Mouse (Mus musculus) heart, postnatal 0 days (tissue): ENCODE measurements around the gene Elac2. TPM values are rescaled to one million over a fixed set of nuclear protein-coding genes. Genes with fewer than 3 reads are reported as not detected.

ENCODE experiments used
- ATAC-seq: fragments of 200-750 bp; cut with Nextera tagmentation; 2 replicates; pipeline ENCODE4 v1.8.0; 2017; ENCODE audit warnings: low read depth, moderate number of reproducible peaks, moderate library complexity; ENCODE audit not compliant: insufficient read depth
- DNase-seq: peaks from one replicate; pipeline ENCODE4 v3.0.0-alpha.2; 2016; ENCODE audit warnings: low spot score
- H3K27ac ChIP-seq: fragments of 300-500 bp; sonication (generic); 2 replicates; pipeline ENCODE4 v1.5.1; 2014; ENCODE audit warnings: low read depth, mild to moderate bottlenecking
- H3K27me3 ChIP-seq: fragments of 300-500 bp; sonication (generic); 2 replicates; pipeline ENCODE4 v1.6.1; 2014; ENCODE audit warnings: low read length, mixed read lengths; ENCODE audit not compliant: control insufficient read depth, insufficient read depth
- H3K36me3 ChIP-seq: fragments of 300-500 bp; sonication (generic); replicated peaks from 2 replicates; pipeline ENCODE4 v1.6.1; 2014; ENCODE audit warnings: low read length, mixed read lengths; ENCODE audit not compliant: control insufficient read depth, insufficient read depth
- H3K4me1 ChIP-seq: fragments of 300-500 bp; sonication (generic); 2 replicates; pipeline ENCODE4 v1.6.1; 2014; ENCODE audit warnings: antibody characterized with exemption; ENCODE audit not compliant: control insufficient read depth, insufficient read depth
- H3K4me2 ChIP-seq: fragments of 300-500 bp; sonication (generic); 2 replicates; pipeline ENCODE4 v1.6.1; 2014; ENCODE audit warnings: low read depth, mild to moderate bottlenecking, low read length, moderate library complexity
- H3K4me3 ChIP-seq: fragments of 300-500 bp; sonication (generic); 2 replicates; pipeline ENCODE4 v1.5.1; 2014; ENCODE audit warnings: low read depth, low read length
- H3K9ac ChIP-seq: fragments of 300-500 bp; sonication (generic); replicated peaks from 2 replicates; pipeline ENCODE4 v1.6.1; 2014; ENCODE audit warnings: low read depth, low read length, mixed read lengths
- H3K9me3 ChIP-seq: fragments of 300-500 bp; sonication (generic); replicated peaks from 2 replicates; pipeline ENCODE4 v1.6.1; 2016; ENCODE audit warnings: low read length; ENCODE audit not compliant: control insufficient read depth
- CTCF ChIP-seq: IDR thresholded peaks from 2 replicates; pipeline ENCODE4 v1.5.1; 2016; ENCODE audit warnings: antibody characterized with exemption, control low read depth, low read depth
- EP300 ChIP-seq: IDR thresholded peaks from 2 replicates; pipeline ENCODE4 v1.6.1; 2016; ENCODE audit warnings: antibody characterized with exemption, low read depth
- WGBS: fragments of 180-500 bp; shearing (Covaris S2); extraction: QIAGEN DNeasy Blood & Tissue Kit; methylation state at CpG from one replicate; pipeline ENCODE4 v1.1.7; 2014; 5-methylcytosine and 5-hydroxymethylcytosine counted together
- polyA plus RNA-seq: library from polyadenylated mRNA; unstranded; fragments of >200 nt; fragmentation: Nextera tagmentation; extraction: Ambion mirVana; gene quantifications from 2 replicates; pipeline ENCODE4 v1.2.1, GENCODE M21; 2015
- total RNA-seq: library from RNA; depleted of rRNA; stranded (reverse); fragments of >200 nt; gene quantifications from 2 replicates; pipeline ENCODE4 v1.2.3, GENCODE M21; 2014; ENCODE audit warnings: low replicate concordance

Gene Elac2
- total and polyA plus RNA-seq, 2 experiments from 2014 or later: 15.1 to 33.6 TPM

- H3K27me3 ChIP-seq: 0 out of 2 replicates have a peak, but pooled peaks cover 3% of the 10 kb centered on the region
- no peak overlapping the region for H3K4me3 ChIP-seq
- no peak for ATAC-seq
- H3K36me3 ChIP-seq: no peaks in the 10 kb centered on the region
- no peak overlapping the region for H3K4me2 ChIP-seq
- H3K27ac ChIP-seq: no peak overlapping the region
- H3K9me3 ChIP-seq: no peaks in the 10 kb centered on the region
- WGBS: 49% methylated on average over 3 of the region's 3 CpGs
- H3K9ac ChIP-seq: no peak overlapping the region
- TF ChIP-seq EP300 (no peak), CTCF (no peak)
- no peak for DNase-seq
- no peaks in the 10 kb centered on the region for H3K4me1 ChIP-seq
Observed at GRCm38 (mm10) chr11:64971471-64971988, 7.3 kb upstream of the Elac2 start.

GRCm38 (mm10) chr11:64972418-64972817 is 6.4 kb upstream of the Elac2 start:
- DNase-seq (no peak), ATAC-seq (no peak)
- no peaks in the 10 kb centered on the region for H3K4me1 ChIP-seq
- no peak overlapping the region for H3K4me3 ChIP-seq
- no peaks in the 10 kb centered on the region for H3K9me3 ChIP-seq
- no peaks in the 10 kb centered on the region for H3K36me3 ChIP-seq
- TF ChIP-seq CTCF: no peak
- H3K27ac ChIP-seq: no peak overlapping the region
- no peak overlapping the region for H3K4me2 ChIP-seq
- 62% methylated on average over 2 of the region's 2 CpGs for WGBS
- 0 out of 2 replicates have a peak, but pooled peaks cover 3% of the 10 kb centered on the region for H3K27me3 ChIP-seq
- H3K9ac ChIP-seq: no peak overlapping the region

- peak overlapping the region; percentile 76 for H3K9ac ChIP-seq
- peak overlapping the region; percentile 95 for H3K4me3 ChIP-seq
- DNase-seq (no peak), ATAC-seq (no peak)
- peaks cover 38% of the 10 kb centered on the region for H3K36me3 ChIP-seq
- WGBS: 9% methylated on average over 9 of the region's 9 CpGs
- H3K4me2 ChIP-seq: peak overlapping the region; percentile 98
- H3K4me1 ChIP-seq: no peaks in the 10 kb centered on the region
- no peak overlapping the region for H3K27ac ChIP-seq
- no peaks in the 10 kb centered on the region for H3K9me3 ChIP-seq
- no peak for TF ChIP-seq CTCF
- TF ChIP-seq EP300: no peak
- no peaks in the 10 kb centered on the region for H3K27me3 ChIP-seq
Observed at GRCm38 (mm10) chr11:64979489-64979845, 629 bp downstream of the Elac2 start.

- no peaks in the 10 kb centered on the region for H3K9me3 ChIP-seq
- H3K27me3 ChIP-seq: no peaks in the 10 kb centered on the region
- H3K9ac ChIP-seq: no peak overlapping the region
- H3K4me3 ChIP-seq: no peak overlapping the region
- 79% methylated on average over 2 of the region's 2 CpGs for WGBS
- peaks cover 90% of the 10 kb centered on the region for H3K36me3 ChIP-seq
- ATAC-seq (no peak), DNase-seq (no peak)
- H3K27ac ChIP-seq: no peak overlapping the region
- H3K4me1 ChIP-seq: no peaks in the 10 kb centered on the region
- no peak overlapping the region for H3K4me2 ChIP-seq
- no peak for TF ChIP-seq CTCF
- no peak for TF ChIP-seq EP300
Observed at GRCm38 (mm10) chr11:64988556-64988955, 9.7 kb downstream of the Elac2 start.

- H3K9ac ChIP-seq: no peak overlapping the region
- H3K9me3 ChIP-seq: no peaks in the 10 kb centered on the region
- no peaks in the 10 kb centered on the region for H3K4me1 ChIP-seq
- no peaks in the 10 kb centered on the region for H3K27me3 ChIP-seq
- H3K27ac ChIP-seq: no peak overlapping the region
- no peak for TF ChIP-seq CTCF
- TF ChIP-seq EP300: peak; percentile 66; the same call in 1 of the 2 replicates
- H3K36me3 ChIP-seq: peaks cover 90% of the 10 kb centered on the region
- WGBS: 50% methylated on average over 3 of the region's 3 CpGs
- ATAC-seq (peak; percentile 85), DNase-seq (peak; percentile 28)
- no peak overlapping the region for H3K4me3 ChIP-seq
- no peak overlapping the region for H3K4me2 ChIP-seq
Observed at GRCm38 (mm10) chr11:64998439-64998838, 19.6 kb downstream of the Elac2 start.

GRCm38 (mm10) chr11:64999685-65000084 is 20.8 kb downstream of the Elac2 start:
- WGBS: 89% methylated on average over 5 of the region's 5 CpGs
- Histone ChIP-seq H3K4me1 (no peaks in the 10 kb centered on the region), H3K4me2 (no peak overlapping the region), H3K4me3 (no peak overlapping the region), H3K27me3 (no peaks in the 10 kb centered on the region), H3K27ac (no peak overlapping the region), H3K36me3 (peaks cover 80% of the 10 kb centered on the region), H3K9ac (no peak overlapping the region), H3K9me3 (no peaks in the 10 kb centered on the region)
- TF ChIP-seq CTCF (no peak), EP300 (no peak)
- ATAC-seq: no peak
- DNase-seq: no peak
